Mouse (Mus musculus): ENCODE results near the gene Mrvi1. TPM values are rescaled to one million over a fixed set of nuclear protein-coding genes. Genes with fewer than 3 reads are reported as not detected.
A peak's percentile ranks its signal among the peaks of the same experiment; 100 is the strongest.

Mrvi1 gene
- 0.41 TPM in 1 of 2 replicates, not detected in the other for total RNA-seq (2014; fragmentation: Nextera tagmentation)
- 0.09 and 0.21 TPM in 2 replicates for total RNA-seq (2017)

DNA sequence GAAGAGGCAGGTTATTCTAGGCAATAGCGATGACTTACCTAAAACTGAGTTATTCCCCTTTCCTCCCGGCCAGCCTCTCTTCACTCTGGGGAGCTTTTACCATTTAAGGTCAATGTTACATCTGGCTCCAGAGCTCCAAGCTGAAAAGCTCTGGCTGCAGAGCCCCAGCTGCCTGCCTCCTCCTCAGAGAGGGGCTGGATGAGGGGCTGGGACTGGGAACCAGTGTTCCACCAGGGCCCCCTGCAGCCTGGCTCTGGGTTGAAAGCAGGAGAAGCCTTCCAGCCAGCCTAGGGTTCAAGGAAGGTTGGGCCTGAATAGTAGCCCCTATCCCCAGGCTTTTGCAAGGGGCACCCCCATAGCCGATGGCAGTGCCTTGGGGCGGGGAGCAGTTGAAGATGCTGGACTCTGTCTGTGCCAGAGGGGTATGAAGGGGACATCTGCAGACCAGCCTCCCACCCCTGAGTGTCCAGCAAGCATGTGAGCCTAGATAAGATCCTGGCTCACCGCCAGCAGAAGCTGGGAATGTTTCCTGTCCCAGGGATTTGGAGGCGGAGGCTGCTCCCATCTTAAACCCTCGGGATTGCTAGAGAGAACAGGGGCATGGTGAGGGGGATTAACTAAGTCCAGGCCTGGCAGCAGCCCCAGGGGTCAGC lies at the start of gene Mrvi1:
Gene Mrvi1 (minus strand): TSS at position 409 of the 653 bp plus-strand sequence.
- no peak for ATAC-seq (replicated peaks; ENCODE audit: poor library complexity, severe bottlenecking)

DNA sequence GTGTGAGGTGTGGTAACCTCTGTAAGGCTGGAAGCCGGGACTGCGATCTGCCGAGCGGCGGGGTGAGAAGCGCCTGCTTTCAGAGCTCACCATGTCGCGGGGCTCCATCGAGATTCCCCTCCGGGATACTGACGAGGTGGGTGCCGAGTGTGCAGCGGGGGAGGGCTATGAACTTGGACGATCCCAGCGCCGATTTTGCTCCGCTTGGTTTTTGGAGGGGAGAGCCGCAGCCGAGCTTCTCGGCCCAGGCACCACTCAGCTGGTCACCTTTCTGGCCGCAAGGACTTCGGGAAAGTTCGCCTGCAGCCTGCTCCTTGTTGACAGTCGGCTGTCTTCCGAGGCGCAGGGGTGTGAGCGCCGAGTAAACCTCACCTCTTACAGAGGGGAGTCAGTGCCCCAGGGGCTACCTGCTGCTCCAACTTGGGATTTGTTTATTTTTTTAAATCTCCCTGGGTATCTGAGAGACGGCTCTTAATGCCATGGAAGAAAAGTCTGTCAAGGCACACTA lies 46.8 kb upstream of the Mrvi1 start:
- peak; percentile 3; the same call in 1 of the 2 replicates for ATAC-seq (replicated peaks; ENCODE audit: poor library complexity, severe bottlenecking)

DNA sequence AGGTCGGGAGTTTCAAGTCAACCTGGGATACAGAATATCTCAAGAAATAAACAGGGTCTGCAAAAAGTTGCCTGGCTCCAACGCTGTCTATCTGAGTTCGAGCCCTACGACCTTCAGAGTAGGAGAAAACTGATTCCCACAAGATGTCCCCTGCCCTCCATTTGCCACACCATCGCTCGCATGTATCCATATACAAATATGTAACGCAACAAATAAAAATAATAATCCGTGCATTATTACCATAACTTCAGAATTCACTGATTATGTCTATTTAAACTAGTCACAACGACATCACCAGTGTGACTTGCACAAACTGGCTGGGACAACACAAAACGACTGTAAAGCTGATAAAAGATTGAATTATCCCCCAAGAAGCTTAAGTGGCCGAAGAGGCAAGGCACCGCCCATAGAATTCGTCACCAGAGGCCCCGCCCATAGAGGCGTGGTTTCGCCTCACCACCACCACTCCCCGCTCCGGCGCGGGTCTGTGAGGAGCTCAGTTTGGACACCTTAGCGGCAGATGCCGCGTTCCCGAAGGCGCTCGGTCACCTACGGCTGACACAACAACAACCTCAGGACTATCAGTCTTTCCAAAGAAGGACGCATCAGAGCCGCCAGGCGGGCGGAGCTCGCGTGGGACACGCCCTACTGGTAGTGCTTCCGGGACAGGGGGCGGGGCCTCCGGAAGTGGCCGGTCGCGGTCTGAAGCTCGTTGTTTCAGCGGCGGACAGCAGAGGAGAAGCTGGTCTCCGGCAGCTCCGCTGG lies 46.2 kb upstream of the Mrvi1 start, which contains the start of gene Ctr9:
Gene Ctr9 (plus strand): TSS at position 671 of the 765 bp plus-strand sequence.
- ATAC-seq (replicated peaks; ENCODE audit: poor library complexity, severe bottlenecking), result peak; percentile 91

DNA sequence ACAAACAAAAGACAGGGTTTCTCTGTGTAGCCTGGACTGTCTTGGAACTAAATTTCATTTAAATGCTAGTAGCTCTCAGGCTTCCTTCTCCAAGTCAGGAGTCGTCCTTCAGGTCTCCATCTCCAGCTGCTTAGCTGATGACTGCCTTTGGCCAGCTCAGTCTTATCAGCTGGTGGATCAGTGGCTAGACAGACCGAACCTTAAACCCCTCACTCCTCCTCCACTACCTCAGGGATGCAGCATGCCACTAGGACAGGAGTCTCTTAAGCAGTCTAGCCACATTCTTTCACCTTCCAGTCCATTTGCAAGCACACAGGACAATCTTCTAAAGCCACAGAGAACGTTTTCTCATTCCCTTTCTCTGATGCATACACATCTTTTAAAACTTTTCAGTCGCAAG lies 42.7 kb upstream of the Mrvi1 start:
- no peak for ATAC-seq (replicated peaks; ENCODE audit: poor library complexity, severe bottlenecking)

DNA sequence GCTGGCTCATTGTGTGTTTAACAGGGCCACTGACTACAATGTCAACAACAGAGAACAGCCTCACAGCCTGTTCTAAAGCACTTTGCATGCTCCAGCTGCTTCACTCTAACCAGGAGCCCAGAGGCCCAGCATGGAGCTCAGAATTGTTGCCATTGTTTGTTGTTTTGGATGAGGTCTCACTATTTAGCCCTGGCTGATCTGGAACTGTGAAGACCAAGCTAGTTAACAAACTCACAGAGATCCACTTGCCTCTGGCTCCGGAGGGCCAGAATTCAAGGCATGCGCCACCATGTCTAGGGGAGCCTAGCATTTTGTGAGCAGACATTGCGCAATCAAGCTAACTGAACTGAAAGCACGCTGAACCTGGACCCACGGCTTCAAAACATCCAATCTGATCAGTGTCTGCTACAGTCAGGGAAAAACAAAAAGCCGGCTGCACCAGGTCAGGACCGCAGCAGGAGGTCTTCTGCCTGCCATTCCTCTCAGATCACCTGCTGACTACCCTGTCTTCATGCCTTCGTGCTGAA lies 41.9 kb upstream of the Mrvi1 start:
- peak; percentile 20; the same call in 1 of the 2 replicates for ATAC-seq (replicated peaks; ENCODE audit: poor library complexity, severe bottlenecking)

DNA sequence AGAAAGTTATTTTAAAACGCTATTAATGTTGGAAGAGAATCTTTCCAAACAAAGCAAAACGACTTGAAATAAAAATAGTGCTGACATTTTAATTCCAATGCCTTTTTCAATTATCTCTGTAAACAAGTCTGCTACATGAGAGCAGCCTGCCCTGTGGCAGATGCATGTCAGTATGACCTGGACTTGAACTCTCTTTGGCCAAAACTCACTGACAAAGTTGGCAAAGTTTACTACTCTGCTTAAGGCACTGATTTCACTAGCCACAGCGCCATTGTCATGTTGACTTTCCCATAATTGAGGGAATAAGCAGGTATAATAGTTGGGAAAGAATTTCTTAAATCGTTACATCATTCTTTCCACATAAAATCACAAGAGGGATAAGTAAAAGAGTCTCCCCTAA lies 38.6 kb upstream of the Mrvi1 start:
- no peak for ATAC-seq (replicated peaks; ENCODE audit: poor library complexity, severe bottlenecking)

DNA sequence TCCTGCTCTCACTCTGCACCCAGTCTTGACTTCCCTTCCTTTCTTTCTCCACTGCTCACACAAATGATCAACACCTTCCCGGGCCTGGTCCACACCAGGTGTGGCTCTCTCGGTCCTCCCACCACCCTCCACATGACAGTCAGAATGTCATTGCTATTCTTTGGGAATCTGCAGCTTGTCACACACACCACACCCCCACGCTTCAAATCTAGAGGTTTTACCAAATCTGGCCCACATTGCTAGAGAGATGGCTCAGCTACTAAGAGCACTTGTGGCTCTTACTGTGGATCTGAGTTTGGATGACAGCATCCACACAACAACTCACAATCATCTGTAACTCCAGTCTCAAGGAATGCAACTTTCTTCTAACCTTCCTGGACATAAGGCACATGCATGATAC lies 34.7 kb upstream of the Mrvi1 start:
- no peak for ATAC-seq (replicated peaks; ENCODE audit: poor library complexity, severe bottlenecking)

DNA sequence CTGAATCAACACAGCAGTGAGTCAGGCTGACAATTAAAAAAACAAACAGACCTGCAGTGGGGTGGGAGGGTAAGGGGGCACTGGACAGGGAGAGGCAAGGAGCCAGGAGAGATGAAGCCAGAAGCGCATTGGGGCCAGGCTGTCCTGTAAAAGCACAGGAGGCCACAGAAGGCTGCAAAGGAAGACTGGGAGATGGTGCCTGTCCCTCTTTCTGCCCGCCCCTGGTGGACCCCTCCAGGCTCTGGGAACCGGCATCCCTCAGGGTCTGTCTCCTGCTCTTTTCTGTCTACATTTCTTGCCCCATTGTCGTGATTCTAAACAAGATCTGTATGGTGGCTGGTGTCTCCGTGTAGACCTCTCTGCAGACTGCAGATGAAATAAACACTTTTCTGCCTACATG lies 33.5 kb upstream of the Mrvi1 start:
- no peak for ATAC-seq (replicated peaks; ENCODE audit: poor library complexity, severe bottlenecking)

DNA sequence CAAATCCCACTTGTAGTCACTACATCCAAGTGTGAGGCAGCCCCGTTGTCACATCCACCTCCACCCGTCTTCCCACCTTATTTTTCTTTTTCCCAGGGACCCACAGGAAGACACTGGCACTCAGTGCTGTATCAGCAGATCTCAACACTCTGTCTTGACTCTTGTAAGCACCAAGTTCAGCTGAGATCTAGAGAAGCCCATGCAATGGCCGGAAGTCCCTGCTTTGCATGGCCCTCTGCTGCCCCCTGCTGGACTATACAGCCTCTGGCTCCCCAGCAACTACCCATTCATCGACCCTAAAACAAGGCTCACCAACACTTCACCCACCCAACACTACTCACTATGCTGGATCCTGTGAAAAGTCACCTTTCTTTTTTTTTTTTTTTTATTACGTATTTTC lies 32.6 kb upstream of the Mrvi1 start:
- peak; percentile 90 for ATAC-seq (replicated peaks; ENCODE audit: poor library complexity, severe bottlenecking)

DNA sequence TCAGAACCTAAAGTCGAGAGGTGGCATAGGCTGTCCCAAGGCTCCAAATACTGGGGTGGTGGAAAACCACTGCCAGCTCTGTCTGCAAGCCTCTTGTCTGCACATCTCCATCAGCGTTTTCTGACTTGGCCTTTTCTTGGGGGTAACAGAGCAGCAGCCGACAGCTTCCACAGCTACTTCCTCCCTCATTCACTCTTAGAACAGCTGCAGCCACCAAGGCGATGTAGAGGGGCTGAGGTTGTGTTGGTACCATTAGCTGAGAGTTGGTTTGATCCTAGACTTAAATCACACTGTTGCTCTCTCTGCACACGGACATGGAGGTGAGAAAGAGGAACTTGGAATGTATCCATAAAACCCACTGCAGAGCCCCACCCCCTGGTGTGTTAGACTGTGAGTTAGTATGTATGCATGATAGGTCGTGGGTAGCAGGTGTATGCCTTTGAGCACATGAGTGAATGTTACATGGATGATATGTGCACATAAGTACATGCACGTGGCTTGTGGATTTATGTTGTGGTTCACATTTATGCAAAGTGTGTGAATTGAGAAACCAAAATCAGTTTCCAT lies 31.9 kb upstream of the Mrvi1 start:
- ATAC-seq (replicated peaks; ENCODE audit: poor library complexity, severe bottlenecking), result peak; percentile 86

DNA sequence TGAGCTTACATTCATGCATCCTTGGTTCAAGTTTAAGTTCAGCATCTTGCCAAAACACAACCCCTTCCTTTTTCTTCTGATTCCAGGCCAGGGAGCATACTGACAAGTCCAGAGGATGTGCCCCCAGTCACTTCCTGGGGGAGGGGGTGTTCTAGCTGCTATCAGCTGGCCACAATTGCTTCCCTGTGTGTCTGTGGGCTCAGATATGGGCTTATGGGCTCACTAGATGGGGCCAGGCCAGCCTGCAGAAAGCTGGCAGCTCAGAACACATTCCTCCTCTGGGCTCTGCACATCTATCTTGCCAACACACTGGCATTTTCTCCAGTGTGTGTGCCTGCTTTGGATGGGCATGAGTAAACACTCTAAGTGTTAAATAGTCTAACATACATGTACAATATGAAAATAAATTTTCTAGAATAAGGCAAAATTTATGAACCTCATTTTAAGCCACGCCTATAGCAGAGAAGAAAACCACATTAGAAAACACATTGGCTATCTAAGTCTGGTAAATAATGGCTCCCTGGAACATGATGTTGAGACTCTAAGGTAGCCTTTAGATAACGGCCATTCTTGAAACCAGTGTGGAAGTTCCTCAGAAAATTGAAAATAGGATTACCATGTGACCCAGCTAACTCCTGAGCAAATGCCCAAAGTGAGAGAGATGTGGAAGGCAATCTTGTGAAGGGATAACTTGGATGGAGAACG lies 22.0 kb upstream of the Mrvi1 start:
- no peak for ATAC-seq (replicated peaks; ENCODE audit: poor library complexity, severe bottlenecking)

DNA sequence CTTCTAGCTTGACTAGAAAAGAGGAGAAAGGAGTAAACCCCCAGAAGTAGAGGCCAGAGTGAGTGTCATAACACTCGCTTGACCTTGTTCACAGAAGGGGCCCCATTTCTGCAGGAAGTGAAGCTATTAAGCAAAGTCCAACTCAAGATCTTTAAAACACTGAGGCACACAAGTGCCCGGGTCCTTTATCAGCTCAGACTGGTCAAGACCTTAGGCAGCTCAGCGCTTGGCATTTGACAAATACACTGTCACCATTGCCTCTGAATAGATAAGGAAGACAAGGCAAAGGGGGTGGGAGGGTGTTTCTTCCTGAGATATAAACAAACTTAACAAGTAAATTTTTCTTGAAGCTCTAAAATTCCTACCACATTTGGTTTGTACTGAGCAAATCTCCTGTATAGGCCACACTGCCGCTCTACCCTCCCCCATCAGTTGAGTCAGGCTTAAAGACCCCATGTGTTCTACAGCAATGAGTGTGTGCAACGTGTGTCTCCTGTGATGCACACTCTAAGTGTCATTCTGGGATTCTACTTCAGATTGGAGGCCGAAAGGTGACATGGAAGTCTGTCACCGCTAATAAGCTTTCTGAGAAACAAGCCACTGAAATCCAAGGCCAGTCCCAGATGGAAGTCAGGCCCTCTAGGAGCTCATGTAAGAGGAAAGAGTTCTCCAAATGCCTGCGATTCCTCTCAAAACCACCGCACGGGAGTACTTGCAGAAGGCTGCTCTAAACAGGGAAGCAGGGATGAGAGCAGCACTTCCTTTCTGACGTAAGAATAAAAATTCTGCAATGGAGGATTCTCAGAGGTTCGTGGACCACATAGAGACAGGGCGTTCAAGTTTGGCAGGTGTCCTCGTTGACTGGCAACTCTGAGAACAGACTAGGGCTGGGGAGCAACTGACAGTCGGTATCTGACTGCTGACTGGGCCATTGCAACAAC lies 16.9 kb upstream of the Mrvi1 start:
- peak; percentile 81 for ATAC-seq (replicated peaks; ENCODE audit: poor library complexity, severe bottlenecking)

DNA sequence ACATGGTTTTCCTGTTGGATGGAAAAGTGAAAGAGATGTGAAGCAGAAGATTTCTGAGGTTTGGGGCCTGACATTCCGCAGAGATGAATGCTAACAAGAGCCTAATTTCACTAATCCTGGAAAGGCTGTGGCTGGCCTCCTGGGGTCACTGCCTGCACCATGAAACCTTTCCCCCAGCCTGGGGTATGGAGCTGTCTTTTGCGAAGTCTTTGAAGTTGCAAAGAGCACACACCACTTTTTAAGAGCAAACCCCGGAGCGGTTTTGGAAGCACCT lies 8.9 kb upstream of the Mrvi1 start:
- no peak for ATAC-seq (replicated peaks; ENCODE audit: poor library complexity, severe bottlenecking)

DNA sequence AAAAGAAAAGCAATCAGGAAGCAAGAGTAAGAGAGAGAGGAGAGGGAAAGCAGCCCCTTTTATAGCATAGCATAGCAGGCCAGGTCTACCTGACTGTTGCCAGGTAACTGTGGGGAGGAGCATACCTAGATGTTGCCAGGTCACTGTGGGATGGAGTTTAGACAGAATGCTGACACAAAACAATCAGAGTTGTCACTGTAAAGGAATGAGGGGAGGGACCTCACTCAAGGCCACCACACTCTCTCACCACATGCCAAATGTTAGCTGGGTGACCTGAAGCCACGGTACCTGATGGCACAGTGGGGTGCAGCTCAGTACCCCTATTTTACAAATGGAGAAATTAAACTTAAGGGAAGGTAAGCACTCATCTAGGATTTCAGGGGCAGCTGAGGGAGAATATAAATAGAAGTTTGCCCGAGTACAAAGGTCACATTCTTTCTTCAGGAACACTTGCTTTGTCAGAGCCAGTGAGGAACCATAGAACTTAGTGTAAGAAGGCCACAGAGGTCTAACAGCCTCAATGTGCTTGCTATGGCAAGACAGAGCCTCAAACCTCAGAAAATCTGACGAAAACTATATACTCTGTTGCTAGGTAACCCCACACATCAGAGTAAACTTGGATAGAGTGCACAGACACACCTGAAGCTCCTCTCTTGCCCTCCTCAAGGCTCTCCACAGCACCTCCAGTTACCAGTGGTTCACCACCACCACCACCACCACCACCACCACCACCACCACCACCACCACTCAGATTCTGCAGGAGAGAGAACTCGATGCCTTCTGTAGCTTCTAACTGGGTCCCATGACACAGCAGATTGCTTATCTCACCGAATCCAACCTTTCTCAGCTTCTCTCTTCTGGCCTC lies 8.3 kb upstream of the Mrvi1 start:
- no peak for ATAC-seq (replicated peaks; ENCODE audit: poor library complexity, severe bottlenecking)

DNA sequence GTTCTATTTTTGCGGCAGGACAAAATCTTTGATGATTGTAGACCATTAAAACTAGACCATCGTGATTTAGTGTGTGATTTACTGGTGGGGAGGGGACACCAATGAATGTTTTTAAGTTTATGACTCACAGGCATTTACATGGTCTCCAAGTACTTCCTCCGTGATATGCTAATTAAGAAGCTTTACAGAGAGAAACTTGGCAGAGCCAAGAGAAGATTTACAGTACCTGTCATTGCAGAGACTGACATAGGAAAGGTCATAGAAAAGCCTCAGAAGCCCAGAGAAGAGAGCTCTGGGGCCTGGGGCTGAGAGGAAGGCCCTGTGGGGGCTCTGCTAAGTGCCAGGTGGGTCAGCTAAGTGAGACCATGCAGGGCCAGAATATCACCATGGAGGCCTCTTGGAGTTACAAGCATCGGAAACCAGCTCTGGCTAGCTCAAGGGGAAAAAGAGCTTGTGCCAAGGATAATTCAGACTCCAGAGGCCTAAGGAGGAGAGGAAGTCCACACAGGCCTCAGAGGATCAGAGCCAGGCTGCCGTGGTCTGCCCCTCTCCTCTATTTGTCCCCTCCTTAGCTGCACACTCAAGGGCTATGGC lies 7.1 kb upstream of the Mrvi1 start:
- ATAC-seq (replicated peaks; ENCODE audit: poor library complexity, severe bottlenecking), result no peak

DNA sequence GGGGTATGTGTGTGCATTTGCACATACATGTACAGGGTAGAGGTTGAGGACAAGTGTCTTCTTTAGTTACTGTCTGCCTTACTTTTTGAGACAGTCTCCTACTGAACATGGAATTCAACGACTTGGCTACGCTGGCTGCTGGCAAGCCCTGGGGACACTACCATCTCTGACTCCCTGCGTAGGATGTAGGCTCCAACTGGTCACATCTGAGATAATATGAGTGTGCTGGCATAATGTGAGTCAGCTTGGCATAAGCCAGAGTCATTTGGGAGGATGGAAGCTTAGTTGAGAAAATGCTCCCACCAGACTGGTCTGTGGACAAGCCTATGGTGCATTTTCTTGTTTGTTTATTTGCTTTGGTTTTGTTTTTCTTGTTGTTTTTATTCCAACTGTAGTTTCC lies 5.8 kb upstream of the Mrvi1 start:
- ATAC-seq (replicated peaks; ENCODE audit: poor library complexity, severe bottlenecking), result no peak

DNA sequence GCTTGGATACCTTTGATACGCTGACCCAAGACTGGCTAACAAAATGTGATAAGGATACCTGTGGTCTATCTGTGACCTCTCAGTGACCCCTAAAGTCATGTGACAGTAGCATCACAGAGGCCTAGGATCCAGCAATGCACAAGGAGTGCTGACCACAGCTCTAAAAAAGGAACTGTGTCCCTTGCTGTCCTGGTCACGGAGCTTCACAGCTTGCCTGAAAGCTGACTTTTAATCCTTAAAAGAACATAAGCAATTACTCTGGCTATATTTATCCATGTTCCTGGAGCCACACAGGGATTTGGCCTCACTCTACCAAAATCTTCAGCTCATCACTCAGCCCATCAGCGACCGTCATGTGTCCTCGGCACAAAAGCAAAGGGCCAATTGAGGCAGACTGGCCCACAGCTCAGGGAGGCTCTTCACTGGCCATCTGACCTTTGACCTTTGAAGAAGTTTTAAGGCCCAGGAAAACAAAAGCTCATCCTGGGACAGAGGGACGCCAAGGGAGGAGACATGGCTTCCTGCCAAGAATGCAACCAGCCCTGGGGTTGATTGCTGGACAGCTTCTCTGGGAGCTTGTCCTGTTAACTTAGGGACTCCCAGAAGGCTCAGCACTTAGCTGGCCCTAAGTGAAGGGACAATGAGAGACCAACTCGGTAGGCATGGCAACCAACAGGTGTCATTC lies 3.5 kb upstream of the Mrvi1 start:
- ATAC-seq (replicated peaks; ENCODE audit: poor library complexity, severe bottlenecking), result no peak; the same call in 1 of the 2 replicates

DNA sequence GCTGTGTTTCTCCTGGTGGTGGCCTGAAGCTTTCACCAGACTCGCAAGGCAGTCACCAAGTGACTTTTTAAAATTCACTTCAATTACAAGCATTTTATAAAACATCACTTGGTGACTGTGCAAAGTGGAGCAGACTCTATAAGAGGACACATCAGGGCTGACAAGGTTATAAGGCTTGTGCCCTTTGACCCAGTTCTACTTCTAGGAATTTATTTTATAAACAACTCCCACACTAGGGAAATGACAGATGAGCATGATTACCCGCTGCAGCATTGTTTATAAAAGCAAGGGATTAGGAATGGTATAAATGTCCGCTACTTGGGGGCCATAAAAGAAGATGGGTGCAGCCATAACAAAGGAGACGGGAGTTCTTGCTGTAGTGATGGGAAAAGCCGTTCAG lies 1.4 kb upstream of the Mrvi1 start:
- ATAC-seq (replicated peaks; ENCODE audit: poor library complexity, severe bottlenecking), result no peak

Data from granulocyte monocyte progenitor cell, adult 5-6 weeks (primary cell).